Mouse (Mus musculus) heart, postnatal 0 days (tissue): Measurements from ENCODE around the gene Cep131. TPM values are rescaled to one million over a fixed set of nuclear protein-coding genes. Genes with fewer than 3 reads are reported as not detected.

Source experiments
- ATAC-seq: fragments of 200-750 bp; cut with Nextera tagmentation; 2 replicates; pipeline ENCODE4 v1.8.0; 2017; ENCODE audit warnings: low read depth, moderate number of reproducible peaks, moderate library complexity; ENCODE audit not compliant: insufficient read depth
- DNase-seq: peaks from one replicate; pipeline ENCODE4 v3.0.0-alpha.2; 2016; ENCODE audit warnings: low spot score
- H3K27ac ChIP-seq: fragments of 300-500 bp; sonication (generic); 2 replicates; pipeline ENCODE4 v1.5.1; 2014; ENCODE audit warnings: low read depth, mild to moderate bottlenecking
- H3K27me3 ChIP-seq: fragments of 300-500 bp; sonication (generic); 2 replicates; pipeline ENCODE4 v1.6.1; 2014; ENCODE audit warnings: low read length, mixed read lengths; ENCODE audit not compliant: control insufficient read depth, insufficient read depth
- H3K36me3 ChIP-seq: fragments of 300-500 bp; sonication (generic); replicated peaks from 2 replicates; pipeline ENCODE4 v1.6.1; 2014; ENCODE audit warnings: low read length, mixed read lengths; ENCODE audit not compliant: control insufficient read depth, insufficient read depth
- H3K4me1 ChIP-seq: fragments of 300-500 bp; sonication (generic); 2 replicates; pipeline ENCODE4 v1.6.1; 2014; ENCODE audit warnings: antibody characterized with exemption; ENCODE audit not compliant: control insufficient read depth, insufficient read depth
- H3K4me2 ChIP-seq: fragments of 300-500 bp; sonication (generic); 2 replicates; pipeline ENCODE4 v1.6.1; 2014; ENCODE audit warnings: low read depth, mild to moderate bottlenecking, low read length, moderate library complexity
- H3K4me3 ChIP-seq: fragments of 300-500 bp; sonication (generic); 2 replicates; pipeline ENCODE4 v1.5.1; 2014; ENCODE audit warnings: low read depth, low read length
- H3K9ac ChIP-seq: fragments of 300-500 bp; sonication (generic); replicated peaks from 2 replicates; pipeline ENCODE4 v1.6.1; 2014; ENCODE audit warnings: low read depth, low read length, mixed read lengths
- H3K9me3 ChIP-seq: fragments of 300-500 bp; sonication (generic); replicated peaks from 2 replicates; pipeline ENCODE4 v1.6.1; 2016; ENCODE audit warnings: low read length; ENCODE audit not compliant: control insufficient read depth
- CTCF ChIP-seq: IDR thresholded peaks from 2 replicates; pipeline ENCODE4 v1.5.1; 2016; ENCODE audit warnings: antibody characterized with exemption, control low read depth, low read depth
- EP300 ChIP-seq: IDR thresholded peaks from 2 replicates; pipeline ENCODE4 v1.6.1; 2016; ENCODE audit warnings: antibody characterized with exemption, low read depth
- WGBS: fragments of 180-500 bp; shearing (Covaris S2); extraction: QIAGEN DNeasy Blood & Tissue Kit; methylation state at CpG from one replicate; pipeline ENCODE4 v1.1.7; 2014; 5-methylcytosine and 5-hydroxymethylcytosine counted together
- polyA plus RNA-seq: library from polyadenylated mRNA; unstranded; fragments of >200 nt; fragmentation: Nextera tagmentation; extraction: Ambion mirVana; gene quantifications from 2 replicates; pipeline ENCODE4 v1.2.1, GENCODE M21; 2015
- total RNA-seq: library from RNA; depleted of rRNA; stranded (reverse); fragments of >200 nt; gene quantifications from 2 replicates; pipeline ENCODE4 v1.2.3, GENCODE M21; 2014; ENCODE audit warnings: low replicate concordance

The Cep131 gene
- total and polyA plus RNA-seq, 2 experiments from 2014 or later, result 3.8 to 6.8 TPM

GRCm38 (mm10) chr11:120067834-120068233, 18.8 kb downstream of the Cep131 start:
- Histone ChIP-seq H3K9ac (no peak overlapping the region), H3K4me1 (no peaks in the 10 kb centered on the region), H3K4me2 (no peak overlapping the region), H3K27ac (no peak overlapping the region), H3K4me3 (no peak overlapping the region), H3K9me3 (no peaks in the 10 kb centered on the region), H3K27me3 (no peaks in the 10 kb centered on the region), H3K36me3 (peaks cover 31% of the 10 kb centered on the region)
- ATAC-seq (0 out of 2 replicates have a peak, but pooled peaks have one; percentile 6), DNase-seq (no peak)
- 78% methylated on average over 17 of the region's 17 CpGs for WGBS
- TF ChIP-seq CTCF (no peak), EP300 (no peak)

- TF ChIP-seq CTCF, result peak; percentile 74
- TF ChIP-seq EP300, result no peak
- DNase-seq (peak; percentile 48), ATAC-seq (peak; percentile 30; the same call in 1 of the 2 replicates)
- peak overlapping the region; percentile 28 for H3K4me2 ChIP-seq
- no peak overlapping the region for H3K27ac ChIP-seq
- peaks cover 12% of the 10 kb centered on the region for H3K36me3 ChIP-seq
- H3K9ac ChIP-seq, result no peak overlapping the region
- H3K4me1 ChIP-seq, result no peaks in the 10 kb centered on the region
- H3K9me3 ChIP-seq, result no peaks in the 10 kb centered on the region
- WGBS, result 29% methylated on average over 10 of the region's 10 CpGs
- H3K4me3 ChIP-seq, result no peak overlapping the region; the same call in 1 of the 2 replicates
- no peaks in the 10 kb centered on the region for H3K27me3 ChIP-seq
Observed at GRCm38 (mm10) chr11:120065291-120065690, 21.3 kb downstream of the Cep131 start.

DNA sequence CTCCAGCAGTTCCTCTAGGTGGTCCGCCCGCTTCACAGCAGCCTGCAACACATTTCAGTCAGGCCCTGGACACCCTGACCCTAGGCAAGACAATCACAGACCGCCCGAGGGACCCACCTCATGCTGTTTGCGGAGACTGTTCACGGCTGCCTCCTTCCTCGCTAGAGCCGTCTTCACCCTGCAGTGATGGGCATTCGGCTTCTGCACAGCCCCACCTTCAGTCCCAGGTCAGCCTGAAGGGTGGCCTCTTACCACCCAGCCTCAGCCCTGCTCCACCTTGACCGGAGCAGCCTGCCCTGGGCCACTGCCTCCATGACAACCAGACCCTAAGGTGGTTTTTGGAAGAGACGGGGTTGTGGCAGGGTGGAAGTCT, 22.0 kb downstream of the Cep131 start:
- Histone ChIP-seq H3K36me3 (peaks cover 10% of the 10 kb centered on the region), H3K4me3 (no peak overlapping the region), H3K9me3 (no peaks in the 10 kb centered on the region), H3K27ac (no peak overlapping the region), H3K4me2 (no peak overlapping the region), H3K4me1 (no peaks in the 10 kb centered on the region), H3K9ac (no peak overlapping the region), H3K27me3 (no peaks in the 10 kb centered on the region)
- 89% methylated on average over 11 of the region's 11 CpGs for WGBS
- ATAC-seq (no peak), DNase-seq (no peak)
- TF ChIP-seq CTCF (no peak), EP300 (no peak)

GRCm38 (mm10) chr11:120064006-120064667, 22.5 kb downstream of the Cep131 start:
- Histone ChIP-seq H3K9me3 (no peaks in the 10 kb centered on the region), H3K4me3 (no peak overlapping the region), H3K4me2 (no peak overlapping the region), H3K4me1 (no peaks in the 10 kb centered on the region), H3K9ac (no peak overlapping the region), H3K27me3 (no peaks in the 10 kb centered on the region), H3K27ac (no peak overlapping the region), H3K36me3 (peaks cover 5% of the 10 kb centered on the region)
- WGBS, result 71% methylated on average over 13 of the region's 13 CpGs
- ATAC-seq, result no peak
- DNase-seq, result no peak
- no peak for TF ChIP-seq EP300

DNA sequence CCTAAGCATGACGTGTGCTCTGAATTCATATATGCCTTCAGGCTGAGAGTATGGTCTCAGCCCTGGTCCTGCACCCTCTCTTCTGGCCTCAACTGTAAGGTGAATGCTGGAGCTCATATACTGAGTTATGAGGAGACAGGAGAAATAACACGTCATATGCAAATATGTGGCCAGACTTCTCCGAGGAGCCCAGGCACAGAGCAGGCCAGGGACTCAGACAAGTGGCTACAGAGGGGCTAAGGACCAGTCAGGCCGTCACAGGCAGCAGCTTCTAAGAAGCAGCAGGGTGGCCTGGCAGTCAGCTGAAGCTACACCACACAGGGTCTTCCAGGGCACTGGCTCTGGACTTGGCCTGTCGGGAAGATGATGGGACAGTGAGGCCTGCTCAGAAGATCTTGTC, 23.3 kb downstream of the Cep131 start:
- no peak overlapping the region for H3K4me3 ChIP-seq
- TF ChIP-seq CTCF (no peak), EP300 (no peak)
- DNase-seq, result no peak
- H3K4me2 ChIP-seq, result no peak overlapping the region
- no peak overlapping the region for H3K9ac ChIP-seq
- H3K4me1 ChIP-seq, result no peaks in the 10 kb centered on the region
- H3K9me3 ChIP-seq, result no peaks in the 10 kb centered on the region
- no peak for ATAC-seq
- H3K36me3 ChIP-seq, result peaks cover 5% of the 10 kb centered on the region; the same call in 1 of the 2 replicates
- 84% methylated on average over 5 of the region's 5 CpGs for WGBS
- H3K27ac ChIP-seq, result no peak overlapping the region
- H3K27me3 ChIP-seq, result no peaks in the 10 kb centered on the region

DNA sequence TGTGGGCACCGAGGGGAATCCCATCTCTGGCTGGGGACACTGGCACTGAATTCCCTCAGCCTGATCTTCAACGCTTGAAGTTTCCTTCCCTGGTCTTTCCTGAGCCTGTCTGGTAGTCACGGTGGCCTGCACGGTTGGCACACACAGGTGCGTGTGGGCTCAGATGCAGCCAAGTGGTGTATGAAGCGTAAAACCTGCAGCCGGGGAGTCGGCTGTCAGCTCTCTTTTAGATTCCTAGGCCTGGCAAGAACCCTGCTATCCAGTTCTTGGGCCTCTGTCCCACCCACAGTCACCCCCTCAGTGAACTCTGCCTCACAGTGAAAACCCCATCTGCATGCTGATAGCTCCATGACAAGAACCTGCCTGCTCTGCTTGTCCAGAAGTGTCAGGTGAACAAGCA, 26.0 kb downstream of the Cep131 start:
- 80% methylated on average over 8 of the region's 8 CpGs for WGBS
- TF ChIP-seq CTCF (no peak), EP300 (no peak)
- no peak for DNase-seq
- no peaks in the 10 kb centered on the region for H3K4me1 ChIP-seq
- H3K36me3 ChIP-seq, result no peaks in the 10 kb centered on the region; the same call in 1 of the 2 replicates
- ATAC-seq, result no peak
- no peak overlapping the region for H3K4me3 ChIP-seq
- no peaks in the 10 kb centered on the region for H3K27me3 ChIP-seq
- no peak overlapping the region for H3K9ac ChIP-seq
- H3K27ac ChIP-seq, result no peak overlapping the region
- no peak overlapping the region for H3K4me2 ChIP-seq
- no peaks in the 10 kb centered on the region for H3K9me3 ChIP-seq
